Mouse (Mus musculus) retina, adult 2 months (tissue): ENCODE measurements around the gene Ahnak2.

Experiments used
- DNase-seq: peaks from one replicate; pipeline ENCODE4 v3.0.0-alpha.2; 2012; ENCODE audit warnings: low read depth, low spot score

The Ahnak2 gene

DNA sequence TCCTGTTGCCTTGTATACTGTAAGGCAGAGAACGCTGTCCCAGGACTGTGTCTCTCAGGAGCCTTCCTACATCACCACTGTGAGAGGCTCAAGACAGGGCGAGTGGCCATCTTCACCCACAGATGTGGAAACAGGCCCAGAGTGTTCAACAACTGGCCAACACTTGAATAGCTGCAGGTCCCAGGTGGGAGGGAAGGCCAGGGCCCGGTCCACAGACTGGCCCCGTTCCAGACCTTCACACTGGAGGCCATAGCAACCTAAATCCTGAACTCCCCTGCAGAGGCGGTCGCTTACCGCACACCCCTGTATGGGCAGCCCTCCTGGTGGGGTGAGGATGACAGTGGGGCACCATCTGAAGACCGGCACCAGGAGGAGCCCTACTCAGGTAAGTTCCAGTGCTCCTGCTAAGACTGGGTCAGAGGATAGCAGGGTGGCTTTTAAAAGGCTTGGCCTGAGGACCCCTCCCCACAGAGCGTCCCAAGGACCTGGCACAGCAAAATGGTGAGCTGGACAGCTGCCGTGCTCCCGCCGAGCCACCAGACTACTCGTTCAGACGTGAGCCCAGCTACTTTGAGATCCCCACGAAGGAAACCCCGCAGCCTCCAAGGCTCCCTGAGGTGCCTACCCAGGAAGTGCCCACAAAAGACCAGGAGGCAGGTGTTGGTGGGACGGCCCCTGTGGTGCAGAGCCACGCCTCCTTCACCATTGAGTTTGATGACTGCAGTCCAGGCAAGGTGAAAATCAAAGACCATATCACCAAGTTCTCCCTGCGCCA lies 67.4 kb downstream of the Ahnak2 start:
- no peak for DNase-seq

DNA sequence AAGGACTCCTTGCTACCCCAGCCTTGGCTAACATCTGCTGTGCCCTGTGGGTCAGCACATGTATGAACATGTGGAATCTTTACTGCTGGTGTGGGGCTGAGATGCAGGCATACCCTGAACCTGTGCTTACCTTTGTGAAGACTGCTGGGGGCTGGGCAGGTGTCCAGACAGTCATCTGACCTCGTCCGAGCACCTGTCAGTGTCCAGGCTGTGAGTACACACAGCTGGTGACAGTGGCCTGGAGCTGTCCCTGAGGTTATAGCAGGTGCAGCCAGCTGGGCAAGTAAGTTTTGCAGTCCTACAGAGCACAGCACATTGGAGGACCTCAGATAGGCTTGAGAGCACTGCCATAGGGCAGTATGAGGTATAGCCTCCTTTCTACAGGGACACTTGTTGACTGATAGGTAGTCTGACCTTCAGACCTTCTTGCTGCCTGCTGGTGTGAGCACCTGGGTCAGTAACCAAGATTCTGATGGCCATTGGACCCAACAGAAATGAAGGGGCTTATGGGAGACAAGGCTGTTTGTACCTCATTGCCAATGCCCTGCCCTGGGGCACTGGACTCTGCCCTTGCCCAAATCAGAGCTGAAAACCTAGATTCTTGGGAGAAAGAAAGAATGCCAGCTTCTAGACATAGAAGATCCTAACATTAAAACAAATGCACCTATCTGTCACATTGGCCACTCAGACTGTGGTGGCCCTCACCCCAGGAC lies 68.2 kb downstream of the Ahnak2 start:
- DNase-seq = no peak

DNA sequence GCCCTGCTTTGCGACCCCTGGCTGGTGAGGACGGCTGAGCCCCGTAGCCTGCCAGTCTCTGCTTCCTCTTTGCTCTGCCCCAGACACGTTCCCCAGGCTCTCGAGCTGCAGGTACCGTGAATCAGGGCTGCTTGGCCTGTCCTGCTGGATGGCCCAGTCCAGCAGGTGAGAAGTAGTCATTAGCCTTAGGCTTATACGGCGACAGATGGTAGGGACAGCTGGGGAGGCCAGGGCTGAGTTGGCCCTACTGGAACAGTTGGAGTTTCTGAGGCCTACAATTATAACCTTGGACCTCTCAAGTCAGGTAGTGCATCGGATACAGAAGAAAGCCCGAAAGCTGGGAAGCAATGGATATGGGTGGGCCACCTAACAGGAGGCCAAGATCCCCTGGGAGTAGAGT lies 69.9 kb downstream of the Ahnak2 start:
- DNase-seq = no peak

DNA sequence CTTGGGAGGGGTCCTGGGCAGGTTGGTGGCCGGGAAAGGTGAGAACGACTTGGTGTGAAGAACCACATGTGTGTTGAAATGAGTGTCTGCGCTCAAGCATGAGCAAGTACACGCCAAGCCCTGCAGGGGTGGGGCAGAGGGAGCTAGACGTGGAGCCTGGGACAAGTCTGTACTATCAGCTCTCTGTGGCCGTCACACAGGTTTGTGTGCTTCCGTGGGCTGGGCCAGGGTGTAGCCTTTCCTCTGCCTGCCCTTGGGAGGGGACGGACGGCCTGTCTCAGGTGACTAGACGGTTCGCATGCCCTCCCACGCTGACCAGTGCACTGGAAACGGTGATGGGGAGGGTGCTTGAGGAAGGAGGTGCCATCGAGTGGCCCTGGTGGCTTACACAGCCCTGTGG lies 71.6 kb downstream of the Ahnak2 start:
- no peak for DNase-seq

DNA sequence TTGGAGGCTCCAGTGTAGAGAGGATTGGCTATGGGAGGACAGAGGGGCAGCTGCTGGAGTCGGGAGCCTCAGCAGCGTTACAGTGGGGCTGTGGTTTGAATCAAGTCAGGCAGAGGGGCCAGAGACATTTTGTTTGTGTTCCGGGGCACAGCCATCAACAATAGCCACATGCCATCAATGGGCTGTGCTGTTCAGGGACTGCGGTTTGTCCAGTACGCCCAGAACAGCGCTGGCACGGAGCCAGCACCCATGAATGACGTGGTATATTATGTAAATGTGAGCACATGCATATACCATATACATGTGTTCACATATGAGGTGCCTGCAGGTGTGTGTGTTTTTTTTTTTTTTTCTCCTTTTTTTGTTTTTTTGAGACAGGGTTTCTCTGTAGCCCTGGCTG lies 74.7 kb downstream of the Ahnak2 start:
- DNase-seq = no peak

DNA sequence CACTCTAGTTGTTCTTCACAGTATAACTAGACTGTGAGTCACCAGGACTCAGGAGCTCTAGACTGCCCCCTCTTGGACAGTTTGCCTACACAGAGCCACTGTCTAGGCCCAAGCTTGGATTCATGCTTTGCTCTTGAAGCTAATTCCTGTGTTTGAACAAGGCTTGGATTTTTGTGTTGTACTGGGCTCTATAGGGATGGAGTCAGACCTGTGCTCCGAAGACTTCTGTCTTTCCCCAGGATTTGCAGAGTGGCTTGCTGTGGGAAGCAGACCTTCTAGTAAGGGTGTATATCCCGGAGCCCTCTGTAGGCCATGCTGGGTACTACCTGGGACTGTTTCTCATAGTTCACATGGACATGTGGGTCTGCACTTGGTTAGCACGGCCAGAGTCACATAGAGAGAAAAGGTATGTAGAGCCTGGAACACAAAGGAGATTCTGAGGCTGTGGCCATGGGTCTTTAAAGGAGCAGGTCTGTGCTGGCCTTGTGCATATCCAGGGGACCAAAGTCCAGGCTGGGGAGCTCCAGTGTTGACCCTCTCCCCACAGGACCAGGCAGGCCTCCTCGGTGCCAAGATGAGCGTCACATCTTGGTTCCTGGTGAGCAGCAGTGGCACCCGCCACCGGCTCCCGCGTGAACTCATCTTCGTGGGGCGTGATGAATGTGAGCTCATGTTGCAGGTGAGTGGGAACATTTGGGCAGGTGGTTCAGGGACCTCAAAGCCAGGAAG lies 78.2 kb downstream of the Ahnak2 start:
- no peak for DNase-seq

DNA sequence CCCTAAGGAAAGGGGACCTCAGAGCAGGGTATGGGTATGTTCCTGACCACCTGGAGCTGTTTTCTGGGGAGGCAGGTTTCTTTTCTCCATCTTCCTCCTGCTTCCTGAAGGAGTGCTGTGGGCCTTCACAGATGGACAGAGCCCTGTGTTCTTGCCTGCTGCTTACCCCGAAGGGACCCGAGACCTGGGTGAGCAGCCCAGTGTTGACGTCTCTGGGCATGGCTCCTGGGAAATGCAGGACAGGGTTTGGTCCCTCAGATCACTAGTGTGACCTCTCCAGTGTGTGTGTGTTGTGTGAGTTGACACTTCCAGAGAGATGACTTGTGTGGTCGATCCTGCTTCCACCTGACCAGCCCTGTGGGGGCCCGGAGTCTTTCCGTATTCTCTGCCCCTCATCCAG lies 79.0 kb downstream of the Ahnak2 start:
- DNase-seq = no peak

DNA sequence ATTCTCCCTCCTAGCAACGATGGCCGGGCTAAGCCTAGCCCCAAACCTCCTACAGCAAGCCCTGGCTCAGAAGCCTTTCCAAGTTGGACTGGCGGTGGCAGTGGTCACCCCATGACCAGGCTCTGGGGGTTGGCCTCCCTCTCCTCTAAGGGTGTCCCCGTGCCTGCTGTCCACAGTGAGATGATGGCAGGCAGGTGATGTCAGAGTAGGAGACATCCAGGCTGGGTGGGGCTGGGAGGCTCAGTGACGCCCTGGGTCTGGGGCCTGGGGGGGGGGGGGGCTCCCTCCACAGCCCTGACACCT lies 79.5 kb downstream of the Ahnak2 start:
- DNase-seq = no peak

DNA sequence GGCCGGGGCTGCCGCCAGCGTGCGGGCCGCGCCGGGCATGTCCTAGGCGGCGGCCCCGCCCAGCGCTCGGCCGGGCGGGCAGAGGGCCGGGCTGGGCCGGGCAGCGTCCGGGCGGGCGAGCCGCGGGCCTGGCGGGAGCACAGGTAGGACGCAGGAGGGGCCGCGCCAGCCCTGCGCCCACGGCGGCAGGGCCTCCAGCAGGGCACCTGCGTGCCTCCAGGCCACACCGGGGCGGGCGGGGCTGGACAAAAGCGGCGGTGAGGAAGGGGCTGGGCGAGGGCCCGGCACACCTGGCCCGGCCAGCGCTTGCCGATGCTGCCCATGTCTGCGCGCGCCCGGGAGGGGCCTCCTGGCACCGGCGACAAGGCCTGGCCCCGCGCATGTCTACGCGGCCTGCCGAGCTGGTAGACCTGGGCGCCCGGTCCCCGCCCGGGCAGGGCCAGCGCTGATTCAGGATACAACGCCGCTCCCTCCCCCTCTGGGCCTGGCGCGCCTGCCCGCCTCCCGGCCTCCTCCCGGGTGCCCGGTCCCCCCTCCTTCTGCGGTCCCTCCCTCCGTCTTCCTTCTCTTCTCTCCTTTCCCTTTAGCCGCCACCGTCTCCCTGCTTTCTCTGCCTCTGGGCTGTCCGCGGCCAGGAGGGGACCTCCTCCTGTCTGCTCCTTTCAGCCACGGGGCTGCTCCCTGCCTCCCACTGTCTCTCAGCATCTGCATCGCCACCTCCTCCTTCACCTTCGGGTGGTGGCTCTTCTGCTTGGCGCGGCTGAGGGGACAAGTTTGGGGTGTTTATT lies 80.0 kb downstream of the Ahnak2 start:
- DNase-seq = no peak
